ENCODE assay signal across 8 mouse cellular contexts in the genomic region with DNA sequence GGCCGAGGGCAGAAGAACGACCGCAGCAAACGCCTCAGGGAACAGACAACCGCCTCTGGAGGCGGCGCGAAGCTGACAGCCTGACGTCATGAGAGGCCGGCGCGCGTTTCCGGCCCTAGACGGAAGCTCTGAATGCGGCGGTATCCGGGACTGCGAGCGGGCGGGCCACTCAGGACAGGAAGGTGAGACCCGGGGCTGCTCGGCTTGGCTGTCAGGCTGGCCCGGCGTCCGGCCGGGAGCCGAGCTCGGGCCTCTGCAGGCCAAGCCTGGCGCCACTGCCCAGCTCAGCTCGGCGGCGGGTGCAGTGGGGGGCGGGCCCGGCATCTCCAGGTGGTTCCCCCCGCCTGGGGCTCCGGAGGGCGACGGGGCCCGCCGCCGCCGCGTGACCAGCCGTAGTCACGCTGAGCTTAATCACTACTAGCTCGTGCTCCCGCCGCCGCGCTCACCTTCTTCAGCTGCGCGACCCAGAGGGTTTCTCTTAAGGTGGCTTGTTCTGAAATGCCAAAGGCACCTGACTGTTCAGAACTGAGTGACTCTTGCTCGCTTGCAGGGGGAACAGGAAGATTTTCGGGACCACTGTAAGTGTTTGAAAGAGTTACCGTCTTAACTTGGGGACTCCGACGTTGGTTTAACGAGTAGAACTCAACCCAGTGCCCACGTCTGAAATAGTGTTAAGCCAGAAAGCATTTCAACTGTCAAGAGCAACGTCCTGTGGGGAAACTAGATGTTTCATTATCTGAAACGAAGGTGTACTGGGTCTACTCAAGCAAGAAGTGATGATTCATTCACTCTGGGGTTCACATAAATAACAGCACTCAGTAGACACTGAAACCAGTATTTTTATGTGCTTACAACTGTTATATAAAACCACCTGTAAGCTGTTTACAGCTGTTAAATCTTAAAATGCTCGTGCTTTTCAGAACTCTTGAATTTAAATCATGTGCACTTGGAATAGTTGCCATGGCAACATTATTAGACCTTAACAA. TPM values are rescaled to one million over a fixed set of nuclear protein-coding genes. Genes with fewer than 3 reads are reported as not detected.
DNase-seq lines count a peak whose midpoint lies in the region; ATAC-seq lines count a peak whose summit lies in the region.

A gene (minus strand): TSS at position 73 of the 986 bp plus-strand sequence.
A gene (plus strand): TSS at position 174 of the 986 bp plus-strand sequence.

- peak within 1 kb of the TSS; percentile 91 for H3K9ac ChIP-seq in heart, embryonic 14.5 days (ENCODE audit: low read length)
- peak within 1 kb of the TSS; percentile 92 for H3K9ac ChIP-seq in liver, embryonic 15.5 days
- H3K9ac ChIP-seq in neural tube, embryonic 11.5 days (ENCODE audit: low read length) = peak within 1 kb of the TSS; percentile 82
- peak within 1 kb of the TSS; percentile 91 for H3K9ac ChIP-seq in stomach, embryonic 16.5 days (ENCODE audit: low read length)

- peak; percentile 89 for ATAC-seq in CD4-positive, CD25-positive, alpha-beta regulatory T cell, adult 4 months
- peak; percentile 97 for ATAC-seq in erythroid progenitor cell, adult 5-6 weeks (replicated peaks; ENCODE audit: low FRiP score, poor library complexity, severe bottlenecking)
- ATAC-seq in heart, embryonic 14.5 days (ENCODE audit: insufficient number of reproducible peaks, insufficient read depth, low FRiP score, low read depth) = peak; percentile 95
- ATAC-seq in liver, embryonic 15.5 days (ENCODE audit: insufficient read depth) = peak; percentile 96
- ATAC-seq in neural tube, embryonic 11.5 days (ENCODE audit: insufficient read depth, low FRiP score, low TSS enrichment) = peak; percentile 97
- ATAC-seq in stomach, embryonic 16.5 days (ENCODE audit: insufficient read depth, low FRiP score) = peak; percentile 96

- under 1% methylated on average over 63 of the region's 63 CpGs for WGBS in heart, embryonic 14.5 days
- WGBS in liver, embryonic 15.5 days (ENCODE audit: insufficient replicate concordance) = under 1% methylated on average over 63 of the region's 63 CpGs
- WGBS in neural tube, embryonic 11.5 days = under 1% methylated on average over 59 of the region's 63 CpGs
- under 1% methylated on average over 63 of the region's 63 CpGs for WGBS in stomach, embryonic 16.5 days

- H3K36me3 ChIP-seq in heart, embryonic 14.5 days (ENCODE audit: control insufficient read depth, insufficient read depth, low read length) = peaks cover 22% of the 10 kb centered on the region
- H3K36me3 ChIP-seq in liver, embryonic 15.5 days (replicated peaks) = peaks cover 29% of the 10 kb centered on the region
- no peaks in the 10 kb centered on the region; the same call in 1 of the 2 replicates for H3K36me3 ChIP-seq in neural tube, embryonic 11.5 days (ENCODE audit: control insufficient read depth, insufficient read depth, low read length)
- H3K36me3 ChIP-seq in stomach, embryonic 16.5 days (ENCODE audit: control insufficient read depth, insufficient read depth, low read length) = no peaks in the 10 kb centered on the region

- H3K4me1 ChIP-seq in brown adipose tissue, adult 24 weeks (ENCODE audit: control insufficient read depth, insufficient read depth, insufficient read length, low read length) = peaks cover 7% of the 10 kb centered on the region; the same call in 1 of the 2 replicates
- H3K4me1 ChIP-seq in heart, embryonic 14.5 days (ENCODE audit: control insufficient read depth in 2 of 2, insufficient read depth in 2 of 2, low read length in 2 of 2) = peaks cover 8 to 19% of the 10 kb centered on the region in 2 experiments; a peak in 3 of 4 replicates
- H3K4me1 ChIP-seq in liver, embryonic 15.5 days (replicated peaks) = peaks cover 38% of the 10 kb centered on the region
- H3K4me1 ChIP-seq in neural tube, embryonic 11.5 days (ENCODE audit: control insufficient read depth, insufficient read depth, low read length) = peaks cover 6% of the 10 kb centered on the region; the same call in 1 of the 2 replicates
- H3K4me1 ChIP-seq in stomach, embryonic 16.5 days (ENCODE audit: control insufficient read depth, insufficient read depth, low read length) = peaks cover 14% of the 10 kb centered on the region

- peak; percentile 94 for DNase-seq in kidney, postnatal 14 days
- DNase-seq in neural tube, embryonic 11.5 days (ENCODE audit: low spot score) = peak; percentile 92

- peak within 1 kb of the TSS; percentile 85 for H3K27ac ChIP-seq in brown adipose tissue, adult 24 weeks (replicated peaks; ENCODE audit: low read depth, low read length)
- peak within 1 kb of the TSS; percentile 92 to 97 for H3K27ac ChIP-seq in heart, embryonic 14.5 days (replicated peaks in 1 of 2; ENCODE audit: control insufficient read depth in 1 of 2, insufficient read depth in 1 of 2, low read depth in 2 of 2, low read length in 2 of 2)
- H3K27ac ChIP-seq in liver, embryonic 15.5 days (replicated peaks) = peak within 1 kb of the TSS; percentile 96
- H3K27ac ChIP-seq in neural tube, embryonic 11.5 days (ENCODE audit: low read depth, low read length) = peak within 1 kb of the TSS; percentile 84
- H3K27ac ChIP-seq in stomach, embryonic 16.5 days (ENCODE audit: low read length) = peak within 1 kb of the TSS; percentile 95

- no peaks in the 10 kb centered on the region for H3K9me3 ChIP-seq in heart, embryonic 14.5 days (ENCODE audit: control insufficient read depth, low read length)
- no peaks in the 10 kb centered on the region for H3K9me3 ChIP-seq in liver, embryonic 15.5 days (replicated peaks)
- no peaks in the 10 kb centered on the region for H3K9me3 ChIP-seq in neural tube, embryonic 11.5 days (ENCODE audit: control insufficient read depth, low read length)
- no peaks in the 10 kb centered on the region for H3K9me3 ChIP-seq in stomach, embryonic 16.5 days (replicated peaks; ENCODE audit: control insufficient read depth, low read length)

- peak within 1 kb of the TSS; percentile 84 for H3K4me2 ChIP-seq in heart, embryonic 14.5 days (ENCODE audit: low read length)
- H3K4me2 ChIP-seq in liver, embryonic 15.5 days = peak within 1 kb of the TSS; percentile 78
- H3K4me2 ChIP-seq in neural tube, embryonic 11.5 days (ENCODE audit: low read depth) = peak within 1 kb of the TSS; percentile 83
- peak within 1 kb of the TSS; percentile 93 for H3K4me2 ChIP-seq in stomach, embryonic 16.5 days (ENCODE audit: low read depth, low read length)

- peak within 1 kb of the TSS; percentile 93 for H3K4me3 ChIP-seq in brown adipose tissue, adult 24 weeks (ENCODE audit: insufficient read depth, low read depth, low read length)
- peak within 1 kb of the TSS; percentile 85 to 94 for H3K4me3 ChIP-seq in heart, embryonic 14.5 days (ENCODE audit: control insufficient read depth in 1 of 2, insufficient read depth in 1 of 2, low read depth in 1 of 2, low read length in 2 of 2)
- H3K4me3 ChIP-seq in liver, embryonic 15.5 days (replicated peaks) = peak within 1 kb of the TSS; percentile 92
- peak within 1 kb of the TSS; percentile 70 for H3K4me3 ChIP-seq in neural tube, embryonic 11.5 days (ENCODE audit: low read depth, low read length)
- H3K4me3 ChIP-seq in stomach, embryonic 16.5 days (replicated peaks; ENCODE audit: low read length) = peak within 1 kb of the TSS; percentile 84

- no peaks in the 10 kb centered on the region for H3K27me3 ChIP-seq in heart, embryonic 14.5 days (ENCODE audit: control insufficient read depth, insufficient read depth, low read length)
- no peaks in the 10 kb centered on the region for H3K27me3 ChIP-seq in liver, embryonic 15.5 days
- no peaks in the 10 kb centered on the region for H3K27me3 ChIP-seq in neural tube, embryonic 11.5 days (ENCODE audit: control insufficient read depth, insufficient read depth, low read length)
- H3K27me3 ChIP-seq in stomach, embryonic 16.5 days (ENCODE audit: control insufficient read depth, insufficient read depth, low read length) = no peaks in the 10 kb centered on the region

RNA-seq across cellular contexts. Expression of the first gene that starts in this region (rescaled TPM):
- polyA plus RNA-seq in CD4-positive, CD25-positive, alpha-beta regulatory T cell, adult 4 months (2017; shearing (Covaris generic)) = 1 to 10 TPM; 4.6 to 9.5 TPM
- 1.6 and 2.3 TPM in 2 replicates for polyA plus RNA-seq in brown adipose tissue, adult 24 weeks (2012; ENCODE audit: insufficient read depth, insufficient read length, missing spikeins)
- total RNA-seq in erythroid progenitor cell, adult 5-6 weeks (2015; ENCODE audit: low replicate concordance) = 10.1 and 10.5 TPM in 2 replicates
- 8.2 TPM in 1 of 2 replicates, not detected in the other for total RNA-seq in erythroid progenitor cell, adult 5-6 weeks (2017; ENCODE audit: low replicate concordance)
- 14.3 and 17.2 TPM in 2 replicates for polyA plus RNA-seq in heart, embryonic 14.5 days (2014; fragmentation: Nextera tagmentation; extraction: Ambion mirVana)
- 7.6 and 8.4 TPM in 2 replicates for polyA plus RNA-seq in liver, embryonic 15.5 days (2015; fragmentation: Nextera tagmentation; extraction: Ambion mirVana)
- 44.8 and 46.0 TPM in 2 replicates for polyA plus RNA-seq in neural tube, embryonic 11.5 days (2014; fragmentation: Nextera tagmentation; extraction: Ambion mirVana)
- polyA plus RNA-seq in stomach, embryonic 16.5 days (2015; fragmentation: Nextera tagmentation; extraction: Ambion mirVana) = 19.8 and 22.9 TPM in 2 replicates

RNA-seq across cellular contexts. Expression of the second gene that starts in this region (rescaled TPM):
- 1 to 10 TPM; 9.7 TPM for polyA plus RNA-seq in CD4-positive, CD25-positive, alpha-beta regulatory T cell, adult 4 months (2017; shearing (Covaris generic))
- polyA plus RNA-seq in brown adipose tissue, adult 24 weeks (2012; ENCODE audit: insufficient read depth, insufficient read length, missing spikeins) = 3.5 and 4.7 TPM in 2 replicates
- 2.9 and 3.4 TPM in 2 replicates for total RNA-seq in erythroid progenitor cell, adult 5-6 weeks (2015; ENCODE audit: low replicate concordance)
- total RNA-seq in erythroid progenitor cell, adult 5-6 weeks (2017; ENCODE audit: low replicate concordance) = 2.2 TPM in 1 of 2 replicates, not detected in the other
- polyA plus RNA-seq in heart, embryonic 14.5 days (2014; fragmentation: Nextera tagmentation; extraction: Ambion mirVana) = 7.6 TPM in 2 replicates
- 5.6 and 5.7 TPM in 2 replicates for polyA plus RNA-seq in liver, embryonic 15.5 days (2015; fragmentation: Nextera tagmentation; extraction: Ambion mirVana)
- 11.6 and 11.7 TPM in 2 replicates for polyA plus RNA-seq in neural tube, embryonic 11.5 days (2014; fragmentation: Nextera tagmentation; extraction: Ambion mirVana)
- polyA plus RNA-seq in stomach, embryonic 16.5 days (2015; fragmentation: Nextera tagmentation; extraction: Ambion mirVana) = 8.4 and 9.6 TPM in 2 replicates

Comparison
In these comparisons a context has a peak if more than half of its experiments do, and no peak if none do; other contexts are left out.
1. Peak in every context shown above with its lines: DNase-seq, ATAC-seq, H3K4me3 ChIP-seq and H3K27ac ChIP-seq.